Mouse (Mus musculus): Measurements from ENCODE around the gene Cdyl2. TPM values are rescaled to one million over a fixed set of nuclear protein-coding genes. Genes with fewer than 3 reads are reported as not detected.

The Cdyl2 gene
- polyA plus RNA-seq, 1 experiment from 2014 or later, result 7.7 TPM

- ATAC-seq (ENCODE audit: low FRiP score), result no peak
- Histone ChIP-seq H3K27ac (no peak overlapping the region), H3K9me3 (no peaks in the 10 kb centered on the region), H3K9ac (no peak overlapping the region), H3K4me2 (no peak overlapping the region), H3K4me1 (no peaks in the 10 kb centered on the region), H3K4me3 (replicated peaks) (no peak overlapping the region), H3K36me3 (replicated peaks) (no peaks in the 10 kb centered on the region), H3K27me3 (no peaks in the 10 kb centered on the region)
- 92% methylated on average over 13 of the region's 13 CpGs for WGBS
These were observed 97.5 kb downstream of the Cdyl2 start for GRCm38 (mm10) chr8:116635261-116635660.

DNA sequence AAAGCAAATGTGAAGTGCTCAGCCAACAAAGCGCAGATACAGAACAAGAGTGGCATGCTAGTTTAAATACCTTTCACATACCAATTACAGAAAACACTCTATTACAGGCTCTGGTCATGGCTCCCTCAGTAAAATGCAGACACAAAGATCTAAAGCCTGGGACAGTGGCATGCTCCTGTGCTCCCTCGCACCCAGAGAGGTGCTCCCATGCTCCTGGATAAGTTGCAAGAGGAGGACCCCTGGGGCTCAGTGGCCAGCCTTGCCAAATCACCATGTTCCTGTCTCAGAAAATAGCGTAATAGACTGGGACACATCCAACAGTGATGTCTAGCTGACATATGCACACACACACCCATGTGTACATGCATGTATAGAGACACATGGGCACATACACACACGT lies 98.4 kb downstream of the Cdyl2 start:
- no peak for ATAC-seq (ENCODE audit: low FRiP score)
- H3K9me3 ChIP-seq, result no peaks in the 10 kb centered on the region
- H3K4me1 ChIP-seq, result no peaks in the 10 kb centered on the region
- no peak overlapping the region for H3K9ac ChIP-seq
- WGBS, result 94% methylated on average over 4 of the region's 4 CpGs
- H3K27me3 ChIP-seq, result no peaks in the 10 kb centered on the region
- no peak overlapping the region for H3K4me2 ChIP-seq
- H3K4me3 ChIP-seq (replicated peaks), result no peak overlapping the region
- no peak overlapping the region for H3K27ac ChIP-seq
- H3K36me3 ChIP-seq (replicated peaks), result no peaks in the 10 kb centered on the region

- Histone ChIP-seq H3K27ac (no peak overlapping the region), H3K4me2 (no peak overlapping the region), H3K9ac (no peak overlapping the region), H3K4me1 (no peaks in the 10 kb centered on the region), H3K4me3 (replicated peaks) (no peak overlapping the region), H3K27me3 (no peaks in the 10 kb centered on the region), H3K36me3 (replicated peaks) (no peaks in the 10 kb centered on the region), H3K9me3 (no peaks in the 10 kb centered on the region)
- no peak for ATAC-seq (ENCODE audit: low FRiP score)
- 77% methylated on average over 10 of the region's 10 CpGs for WGBS
These were observed 99.2 kb downstream of the Cdyl2 start for GRCm38 (mm10) chr8:116633470-116634150.

- no peak overlapping the region for H3K4me2 ChIP-seq
- H3K27me3 ChIP-seq, result no peaks in the 10 kb centered on the region
- no peak overlapping the region for H3K9ac ChIP-seq
- no peak overlapping the region for H3K27ac ChIP-seq
- H3K4me3 ChIP-seq (replicated peaks), result no peak overlapping the region
- no peak for ATAC-seq (ENCODE audit: low FRiP score)
- no peaks in the 10 kb centered on the region for H3K36me3 ChIP-seq (replicated peaks)
- H3K9me3 ChIP-seq, result no peaks in the 10 kb centered on the region
- 41% methylated on average over 11 of the region's 11 CpGs for WGBS
- H3K4me1 ChIP-seq, result no peaks in the 10 kb centered on the region
These were observed 102.7 kb downstream of the Cdyl2 start for GRCm38 (mm10) chr8:116630066-116630465.

GRCm38 (mm10) chr8:116628975-116629374 lies 103.8 kb downstream of the Cdyl2 start:
- no peak for ATAC-seq (ENCODE audit: low FRiP score)
- H3K4me2 ChIP-seq, result no peak overlapping the region
- no peaks in the 10 kb centered on the region for H3K9me3 ChIP-seq
- H3K36me3 ChIP-seq (replicated peaks), result no peaks in the 10 kb centered on the region
- H3K27me3 ChIP-seq, result no peaks in the 10 kb centered on the region
- no peaks in the 10 kb centered on the region for H3K4me1 ChIP-seq
- H3K27ac ChIP-seq, result no peak overlapping the region
- no peak overlapping the region for H3K4me3 ChIP-seq (replicated peaks)
- WGBS, result 88% methylated on average over 7 of the region's 7 CpGs
- H3K9ac ChIP-seq, result no peak overlapping the region

- Histone ChIP-seq H3K27ac (no peak overlapping the region), H3K27me3 (no peaks in the 10 kb centered on the region), H3K36me3 (replicated peaks) (no peaks in the 10 kb centered on the region), H3K9me3 (no peaks in the 10 kb centered on the region), H3K4me1 (no peaks in the 10 kb centered on the region), H3K9ac (no peak overlapping the region), H3K4me3 (replicated peaks) (no peak overlapping the region), H3K4me2 (no peak overlapping the region)
- no peak for ATAC-seq (ENCODE audit: low FRiP score)
- 98% methylated on average over 2 of the region's 2 CpGs for WGBS
These were observed 104.8 kb downstream of the Cdyl2 start for GRCm38 (mm10) chr8:116627854-116628479.

DNA sequence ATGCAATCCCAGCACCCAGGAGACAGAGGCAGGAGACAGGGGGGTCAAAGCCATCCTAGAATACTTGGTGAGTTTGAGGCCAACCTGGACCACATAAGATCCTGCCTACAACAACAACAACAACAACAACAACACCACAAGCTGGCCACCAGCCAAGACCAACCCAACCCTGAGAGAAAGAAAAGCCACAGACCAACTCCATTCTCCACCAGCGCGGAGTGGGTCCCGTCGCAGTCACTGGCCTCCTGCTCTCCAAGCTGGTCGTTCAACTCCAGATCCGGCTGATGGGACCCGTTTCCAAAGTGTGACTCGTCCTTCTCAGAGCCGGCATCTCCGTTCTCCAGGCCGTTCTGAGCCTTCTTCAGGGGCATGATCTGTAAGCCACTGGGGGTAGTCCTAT lies 109.2 kb downstream of the Cdyl2 start:
- H3K36me3 ChIP-seq (replicated peaks), result no peaks in the 10 kb centered on the region
- 97% methylated on average over 11 of the region's 11 CpGs for WGBS
- H3K27ac ChIP-seq, result no peak overlapping the region
- no peaks in the 10 kb centered on the region for H3K9me3 ChIP-seq
- H3K9ac ChIP-seq, result no peak overlapping the region
- no peak overlapping the region for H3K4me3 ChIP-seq (replicated peaks)
- no peak for ATAC-seq (ENCODE audit: low FRiP score)
- no peaks in the 10 kb centered on the region for H3K27me3 ChIP-seq
- H3K4me1 ChIP-seq, result 0 out of 2 replicates have a peak, but pooled peaks cover 3% of the 10 kb centered on the region
- no peak overlapping the region for H3K4me2 ChIP-seq

- no peak for ATAC-seq (ENCODE audit: low FRiP score)
- H3K4me1 ChIP-seq, result 0 out of 2 replicates have a peak, but pooled peaks cover 3% of the 10 kb centered on the region
- H3K4me2 ChIP-seq, result no peak overlapping the region
- 0 out of 2 replicates have a peak overlapping the region, but pooled peaks have one; percentile 6 for H3K27ac ChIP-seq
- H3K36me3 ChIP-seq (replicated peaks), result no peaks in the 10 kb centered on the region
- no peak overlapping the region for H3K9ac ChIP-seq
- H3K27me3 ChIP-seq, result no peaks in the 10 kb centered on the region
- no peak overlapping the region for H3K4me3 ChIP-seq (replicated peaks)
- H3K9me3 ChIP-seq, result no peaks in the 10 kb centered on the region
- 85% methylated on average over 9 of the region's 9 CpGs for WGBS
These were observed 110.5 kb downstream of the Cdyl2 start for GRCm38 (mm10) chr8:116622326-116622725.

DNA sequence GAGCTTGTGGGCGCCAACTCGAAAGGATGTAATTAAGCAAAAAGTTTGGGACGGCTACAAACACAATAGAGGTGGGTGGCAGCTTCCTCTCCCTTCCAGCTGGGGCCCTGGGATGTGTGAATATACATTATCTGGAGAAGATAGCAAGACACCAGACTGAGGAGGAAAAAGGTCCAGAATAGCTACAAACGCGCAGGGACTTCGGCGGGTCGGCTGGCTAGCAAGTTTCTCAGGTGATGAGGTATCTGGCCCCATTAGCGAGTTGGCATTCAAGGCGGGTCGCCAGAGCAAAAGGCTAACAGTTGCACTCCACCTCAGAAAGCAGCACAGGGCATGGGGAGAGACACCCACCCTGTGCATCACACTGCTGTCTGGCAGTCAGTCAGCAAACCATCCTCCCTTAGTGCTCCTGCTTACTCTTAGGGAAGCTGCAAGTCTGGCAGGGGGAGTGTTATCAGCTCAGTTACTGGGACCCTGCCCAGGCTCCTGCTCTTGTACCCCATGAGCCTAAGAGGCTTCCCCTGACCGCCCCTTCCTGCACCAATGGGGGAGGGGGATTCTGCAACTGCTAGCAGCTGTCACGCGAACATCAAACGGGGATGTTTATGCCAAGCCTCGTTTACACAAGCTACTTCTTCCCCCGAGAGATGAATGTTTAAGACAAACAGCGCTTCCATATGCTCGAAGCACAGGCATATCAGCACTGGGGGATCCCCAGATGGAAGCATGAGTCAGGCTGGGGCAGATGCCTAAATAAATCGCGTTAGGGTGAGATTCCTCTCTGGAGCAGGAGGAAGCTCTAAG lies 111.4 kb downstream of the Cdyl2 start:
- no peak for ATAC-seq (ENCODE audit: low FRiP score)
- Histone ChIP-seq H3K9ac (no peak overlapping the region), H3K4me1 (0 out of 2 replicates have a peak, but pooled peaks cover 3% of the 10 kb centered on the region), H3K4me3 (replicated peaks) (no peak overlapping the region), H3K9me3 (no peaks in the 10 kb centered on the region), H3K36me3 (replicated peaks) (no peaks in the 10 kb centered on the region), H3K27ac (0 out of 2 replicates have a peak overlapping the region, but pooled peaks have one; percentile 25), H3K4me2 (no peak overlapping the region), H3K27me3 (no peaks in the 10 kb centered on the region)
- WGBS, result 75% methylated on average over 21 of the region's 21 CpGs

- ATAC-seq (ENCODE audit: low FRiP score), result no peak
- 80% methylated on average over 19 of the region's 19 CpGs for WGBS
- no peak overlapping the region for H3K4me2 ChIP-seq
These were observed 113.0 kb downstream of the Cdyl2 start for GRCm38 (mm10) chr8:116619686-116620320.

DNA sequence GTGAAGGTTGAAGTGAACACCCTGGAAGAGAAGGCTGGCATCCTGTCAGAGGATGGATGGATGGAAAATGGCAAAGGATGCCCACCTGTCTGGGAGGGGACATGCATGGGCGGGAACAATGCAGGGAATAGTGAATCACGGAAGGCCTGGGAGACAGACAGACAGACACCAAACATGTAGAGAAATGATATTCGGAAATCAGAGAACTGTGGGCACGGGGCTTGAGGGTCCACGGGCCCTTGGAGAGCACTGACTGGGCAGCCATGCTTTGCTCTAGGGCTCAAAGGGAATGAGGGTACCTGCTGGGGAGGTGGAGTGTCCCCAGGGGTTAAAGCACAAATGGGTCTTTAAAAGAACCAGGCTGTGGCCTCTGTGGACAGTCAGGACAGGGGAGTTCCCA lies 113.6 kb downstream of the Cdyl2 start:
- no peak overlapping the region for H3K27ac ChIP-seq
- H3K36me3 ChIP-seq (replicated peaks), result no peaks in the 10 kb centered on the region
- 91% methylated on average over 5 of the region's 5 CpGs for WGBS
- H3K4me2 ChIP-seq, result no peak overlapping the region
- ATAC-seq (ENCODE audit: low FRiP score), result no peak
- no peak overlapping the region for H3K4me3 ChIP-seq (replicated peaks)
- H3K27me3 ChIP-seq, result no peaks in the 10 kb centered on the region
- H3K9me3 ChIP-seq, result no peaks in the 10 kb centered on the region
- 0 out of 2 replicates have a peak, but pooled peaks cover 3% of the 10 kb centered on the region for H3K4me1 ChIP-seq
- no peak overlapping the region for H3K9ac ChIP-seq

More at GRCm38 (mm10) chr8:116619686-116620320, 113.0 kb downstream of the Cdyl2 start:
- Histone ChIP-seq H3K27ac (no peak overlapping the region), H3K9me3 (no peaks in the 10 kb centered on the region), H3K27me3 (no peaks in the 10 kb centered on the region), H3K36me3 (replicated peaks) (no peaks in the 10 kb centered on the region), H3K9ac (no peak overlapping the region), H3K4me1 (0 out of 2 replicates have a peak, but pooled peaks cover 3% of the 10 kb centered on the region), H3K4me3 (replicated peaks) (no peak overlapping the region)

DNA sequence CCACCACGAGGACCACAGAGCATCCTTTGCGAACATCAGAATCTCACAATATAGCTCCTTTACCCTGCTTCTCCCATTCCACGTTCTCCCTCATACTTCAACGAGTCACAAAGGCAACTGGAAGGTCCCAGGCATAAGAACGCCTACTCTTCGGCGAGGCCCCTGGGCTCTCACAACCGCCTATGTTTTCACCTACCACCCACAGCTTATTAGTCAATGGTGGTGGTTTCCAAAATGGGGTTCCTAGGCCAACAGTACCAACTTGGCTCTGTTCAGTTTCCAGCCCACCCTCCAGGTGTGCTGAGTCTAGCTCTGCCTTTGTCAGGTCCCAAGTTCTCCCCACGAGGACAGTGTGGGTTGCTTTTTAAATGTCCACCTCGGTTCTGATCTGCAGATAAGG lies 114.0 kb downstream of the Cdyl2 start:
- H3K36me3 ChIP-seq (replicated peaks), result no peaks in the 10 kb centered on the region
- no peaks in the 10 kb centered on the region for H3K27me3 ChIP-seq
- H3K27ac ChIP-seq, result no peak overlapping the region
- ATAC-seq (ENCODE audit: low FRiP score), result no peak
- H3K4me1 ChIP-seq, result 0 out of 2 replicates have a peak, but pooled peaks cover 3% of the 10 kb centered on the region
- no peak overlapping the region for H3K4me3 ChIP-seq (replicated peaks)
- WGBS, result 91% methylated on average over 10 of the region's 10 CpGs
- no peaks in the 10 kb centered on the region for H3K9me3 ChIP-seq
- H3K9ac ChIP-seq, result no peak overlapping the region
- H3K4me2 ChIP-seq, result no peak overlapping the region
